Mouse (Mus musculus) leukemia stem cell, adult 10-12 weeks (primary cell): ENCODE results near the gene Megf6. TPM values are rescaled to one million over a fixed set of nuclear protein-coding genes. Genes with fewer than 3 reads are reported as not detected.

ENCODE experiments used
- polyA plus RNA-seq: library from polyadenylated mRNA; stranded (reverse); fragments of >175 nt; gene quantifications from 2 replicates; pipeline ENCODE4 v1.2.3, GENCODE M21; 2012; ENCODE audit warnings: low replicate concordance

The Megf6 gene
- polyA plus RNA-seq, result 0.17 and 0.59 TPM in 2 replicates

GRCm38 (mm10) chr4:154170506-154171150 is at the start of gene Megf6:
Gene Megf6, plus strand, starts transcription at chr4:154170730.

GRCm38 (mm10) chr4:154140182-154140212 is 30.5 kb upstream of the Megf6 start, which contains the start of gene Trp73:
Gene Trp73, minus strand, starts transcription at chr4:154140208.

GRCm38 (mm10) chr4:154142211-154143040 is 28.1 kb upstream of the Megf6 start, which contains the start of gene Wrap73:
Gene Wrap73, plus strand, starts transcription at chr4:154142372.

GRCm38 (mm10) chr4:154160538-154161390 is 9.8 kb upstream of the Megf6 start, which contains the start of gene Tprgl:
Gene Tprgl, minus strand, starts transcription at chr4:154160666.

GRCm38 (mm10) chr4:154301466-154301881 is 130.9 kb downstream of the Megf6 start, which contains the start of gene Arhgef16:
Gene Arhgef16, minus strand, starts transcription at chr4:154301676.

Other genes with a start within 250 kb of the Megf6 start
- 91.2 and 174 TPM in 2 replicates for gene A430005L14Rik, start 213.5 kb upstream of the Megf6 start, polyA plus RNA-seq
- gene Dffb, start 195.6 kb upstream of the Megf6 start, polyA plus RNA-seq, result 8.2 and 28.9 TPM in 2 replicates
- gene Cep104, start 195.5 kb upstream of the Megf6 start, polyA plus RNA-seq, result 5.2 and 17.3 TPM in 2 replicates
- 170 and 185 TPM in 2 replicates for gene Lrrc47, start 159.0 kb upstream of the Megf6 start, polyA plus RNA-seq
- 59.9 and 112 TPM in 2 replicates for gene Smim1, start 144.5 kb upstream of the Megf6 start, polyA plus RNA-seq
- not detected in 2 replicates for gene Ccdc27, start 128.1 kb upstream of the Megf6 start, polyA plus RNA-seq
- gene Trp73, start 30.5 kb upstream of the Megf6 start, polyA plus RNA-seq, result 0.76 and 1.8 TPM in 2 replicates
- gene Wrap73, start 28.4 kb upstream of the Megf6 start, polyA plus RNA-seq, result 6.7 and 17.6 TPM in 2 replicates
- 93.1 and 117 TPM in 2 replicates for gene Tprgl, start 10.1 kb upstream of the Megf6 start, polyA plus RNA-seq
- gene Arhgef16, start 130.9 kb downstream of the Megf6 start, polyA plus RNA-seq, result 0.22 and 1.8 TPM in 2 replicates
- not detected in 2 replicates for gene B230104I21Rik, start 165.4 kb downstream of the Megf6 start, polyA plus RNA-seq